In the genomic region with DNA sequence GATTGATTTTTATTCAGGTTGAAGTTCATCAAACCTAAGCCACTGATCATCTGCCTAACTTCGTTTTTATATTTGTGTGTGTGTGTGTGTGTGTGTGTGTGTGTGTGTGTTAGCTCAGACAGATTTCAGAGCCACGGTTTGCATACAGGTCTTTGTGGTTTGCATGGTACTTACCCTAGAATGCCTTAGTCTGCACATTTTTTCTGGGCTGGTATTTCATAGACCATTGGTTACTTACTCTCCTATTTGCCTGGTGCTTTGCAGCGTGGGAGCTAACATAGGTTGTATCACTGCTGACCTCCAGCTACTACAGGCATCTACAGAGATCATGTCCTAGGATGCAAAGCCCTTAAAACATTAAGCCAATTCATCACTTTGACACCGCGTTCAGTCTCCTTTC, we compare ENCODE assay signal across 26 mouse cellular contexts. TPM values are rescaled to one million over a fixed set of nuclear protein-coding genes. Genes with fewer than 3 reads are reported as not detected.
DNase-seq lines count a peak whose midpoint lies in the region; ATAC-seq and TF ChIP-seq lines count a peak whose summit lies in the region.
"Had no signal": no experiment of that assay in that cellular context is flagged by ENCODE, and none has a peak within 500 bp of the region (broad histone marks: within the 10 kb centered on the region; RNA-seq: fewer than 3 reads in every experiment).

No protein-coding gene starts in this region.

- dilution Hi-C loops in CH12.LX (cut with MboI; ENCODE audit: extremely low pct_ligation_motif_present, extremely low pct_unique_long_range_greater_than_20kb, low sequenced_read_pairs): no loop called here

- no peaks in the 10 kb centered on the region for H3K79me2 ChIP-seq in CH12.LX (replicated peaks; ENCODE audit: control insufficient read depth, extremely low read depth, insufficient read depth, poor library complexity, severe bottlenecking)

- in situ Hi-C loops in CH12.LX (cut with MboI; ENCODE audit: low pct_ligation_motif_present, low pct_unique_long_range_greater_than_20kb, low sequenced_read_pairs): no loop called here

- 35% methylated on average over 5 of the region's 5 CpGs for WGBS in kidney, adult 2 months
- WGBS in hindbrain, embryonic 14.5 days: 72% methylated on average over 5 of the region's 5 CpGs
- WGBS in midbrain, postnatal 0 days: 80% methylated on average over 5 of the region's 5 CpGs

- H3K4me1 ChIP-seq in kidney, adult 2 months (ENCODE audit: control insufficient read depth, insufficient read depth, low read length): peaks cover 11% of the 10 kb centered on the region; the same call in 1 of the 2 replicates
- peaks cover 0 to 13% of the 10 kb centered on the region in 2 experiments; a peak in 2 of 4 replicates for H3K4me1 ChIP-seq in CH12.LX (ENCODE audit: control insufficient read depth in 1 of 2, insufficient read depth in 2 of 2)
- H3K4me1 ChIP-seq in hindbrain, embryonic 14.5 days (replicated peaks; ENCODE audit: control insufficient read depth, insufficient read depth, low read length): peaks cover 35% of the 10 kb centered on the region
- peaks cover 23% of the 10 kb centered on the region; the same call in 1 of the 2 replicates for H3K4me1 ChIP-seq in midbrain, postnatal 0 days (ENCODE audit: insufficient read depth, low read length)

- no peak overlapping the region for H3K9ac ChIP-seq in CH12.LX (ENCODE audit: insufficient read depth, low read depth)
- H3K9ac ChIP-seq in hindbrain, embryonic 14.5 days: no peak overlapping the region
- H3K9ac ChIP-seq in midbrain, postnatal 0 days (replicated peaks; ENCODE audit: low read length, poor library complexity, severe bottlenecking): no peak overlapping the region
- H3K9ac ChIP-seq: embryonic facial prominence, embryonic 12.5 days; liver, embryonic 14.5 days had no signal

- ATAC-seq in hindbrain, embryonic 14.5 days (ENCODE audit: low FRiP score): no peak
- ATAC-seq in midbrain, postnatal 0 days (ENCODE audit: low FRiP score): no peak
- ATAC-seq: forebrain, embryonic 16.5 days had no signal

- no peak overlapping the region for H3K27ac ChIP-seq in kidney, adult 2 months (ENCODE audit: insufficient read depth, low read depth, low read length)
- H3K27ac ChIP-seq in CH12.LX (ENCODE audit: insufficient read depth, low read depth): no peak overlapping the region
- peak overlapping the region; percentile 61; the same call in 1 of the 2 replicates for H3K27ac ChIP-seq in hindbrain, embryonic 14.5 days
- H3K27ac ChIP-seq in midbrain, postnatal 0 days (ENCODE audit: low read depth, low read length): no peak overlapping the region
- H3K27ac ChIP-seq: forebrain, embryonic 10.5 days; gastrocnemius, adult 2 months; liver, embryonic 14.5 days had no signal

- no peaks in the 10 kb centered on the region for H3K9me3 ChIP-seq in CH12.LX (replicated peaks; ENCODE audit: low read length)
- H3K9me3 ChIP-seq in hindbrain, embryonic 14.5 days (ENCODE audit: control insufficient read depth, low read length): no peaks in the 10 kb centered on the region
- H3K9me3 ChIP-seq in midbrain, postnatal 0 days (ENCODE audit: low read length): no peaks in the 10 kb centered on the region
- H3K9me3 ChIP-seq: embryonic facial prominence, embryonic 12.5 days; forebrain, embryonic 10.5 days had no signal

- TF ChIP-seq CTCF in kidney, adult 2 months (conservative IDR thresholded peaks at IDR 0.05; ENCODE audit: insufficient read depth, insufficient read length, low read depth, low read length): no peak
- TF ChIP-seq CTCF in CH12.LX (conservative IDR thresholded peaks at IDR 0.05 in 1 of 2, IDR thresholded peaks at IDR 0.05 in 1 of 2; ENCODE audit: low read depth in 2 of 2, low read length in 2 of 2): no peak
- no peak for TF ChIP-seq CTCF in midbrain, postnatal 0 days (IDR thresholded peaks at IDR 0.05)

- no peak overlapping the region for H3K4me2 ChIP-seq in CH12.LX (ENCODE audit: insufficient read depth, low read depth, poor library complexity, severe bottlenecking)
- no peak overlapping the region for H3K4me2 ChIP-seq in hindbrain, embryonic 14.5 days (replicated peaks)
- no peak overlapping the region for H3K4me2 ChIP-seq in midbrain, postnatal 0 days (ENCODE audit: low read depth, low read length, poor library complexity, severe bottlenecking)
- H3K4me2 ChIP-seq: embryonic facial prominence, embryonic 12.5 days; heart, embryonic 11.5 days had no signal

- TF ChIP-seq RAD21 in CH12.LX (IDR thresholded peaks at IDR 0.05; ENCODE audit: low read depth, low read length): no peak

- DNase-seq in kidney, adult 2 months: peak; percentile 23
- DNase-seq in kidney, postnatal 10 days: no peak
- DNase-seq in kidney, postnatal 14 days: peak; percentile 17
- DNase-seq in kidney, adult 11 months: no peak
- DNase-seq in CH12.LX (ENCODE audit: extremely low read depth): peak; percentile 45
- no peak for DNase-seq in hindbrain, embryonic 14.5 days (ENCODE audit: low spot score)
- DNase-seq in midbrain, postnatal 0 days (ENCODE audit: low spot score): no peak
- no peak for DNase-seq in ovary, postnatal 36 days (ENCODE audit: low spot score)
- DNase-seq: adrenal gland, postnatal 10 days; cerebellum, adult 8-10 months; cerebellum, postnatal 25 days; gastrocnemius, adult 2 months; gastrocnemius, postnatal 36 days; heart, adult 18-20 months; heart, postnatal 4 days; liver; lung, adult 2 months; lung, postnatal 10 days; midbrain, embryonic 14.5 days; right cerebral cortex, postnatal 14 days; thymus, postnatal 4 days had no signal

- H3K4me3 ChIP-seq in kidney, adult 2 months (ENCODE audit: insufficient read depth, low read depth, low read length): no peak overlapping the region
- no peak overlapping the region for H3K4me3 ChIP-seq in CH12.LX (replicated peaks in 1 of 3; ENCODE audit: low read depth in 2 of 3, low read length in 2 of 3, poor library complexity in 1 of 3)
- no peak overlapping the region for H3K4me3 ChIP-seq in hindbrain, embryonic 14.5 days (replicated peaks; ENCODE audit: low read length)
- H3K4me3 ChIP-seq in midbrain, postnatal 0 days (ENCODE audit: low read depth, low read length): no peak overlapping the region
- H3K4me3 ChIP-seq: embryonic facial prominence, embryonic 12.5 days; forebrain, embryonic 10.5 days; gastrocnemius, adult 2 months had no signal

- no peak for TF ChIP-seq EP300 in CH12.LX (IDR thresholded peaks at IDR 0.05; ENCODE audit: low read length)

- H3K36me3 ChIP-seq in kidney, adult 2 months (ENCODE audit: control insufficient read depth, insufficient read depth, low read length): no peaks in the 10 kb centered on the region
- H3K36me3 ChIP-seq in CH12.LX (replicated peaks in 1 of 2; ENCODE audit: control insufficient read depth in 1 of 2, insufficient read depth in 1 of 2, low read length in 1 of 2): no peaks in the 10 kb centered on the region
- H3K36me3 ChIP-seq in hindbrain, embryonic 14.5 days (replicated peaks; ENCODE audit: control insufficient read depth, insufficient read depth): no peaks in the 10 kb centered on the region
- H3K36me3 ChIP-seq in midbrain, postnatal 0 days (ENCODE audit: insufficient read depth, low read length): no peaks in the 10 kb centered on the region
- H3K36me3 ChIP-seq: embryonic facial prominence, embryonic 12.5 days; forebrain, embryonic 10.5 days had no signal

- TF ChIP-seq POLR2A in kidney, adult 2 months (IDR thresholded peaks at IDR 0.05; ENCODE audit: low read depth, low read length): no peak
- TF ChIP-seq POLR2A in CH12.LX (IDR thresholded peaks at IDR 0.05; ENCODE audit: low read depth, low read length): no peak

- H3K27me3 ChIP-seq in kidney, adult 2 months (replicated peaks; ENCODE audit: control insufficient read depth, insufficient read depth, low read length): no peaks in the 10 kb centered on the region
- H3K27me3 ChIP-seq in CH12.LX (replicated peaks): no peaks in the 10 kb centered on the region
- no peaks in the 10 kb centered on the region for H3K27me3 ChIP-seq in hindbrain, embryonic 14.5 days (ENCODE audit: control insufficient read depth, insufficient read depth, low read length)
- no peaks in the 10 kb centered on the region for H3K27me3 ChIP-seq in midbrain, postnatal 0 days (ENCODE audit: insufficient read depth, low read length)
- H3K27me3 ChIP-seq: embryonic facial prominence, embryonic 12.5 days had no signal

TF ChIP-seq in CH12.LX, 34 proteins besides CTCF, POLR2A, EP300 and RAD21:
- TF ChIP-seq ZNF384 (IDR thresholded peaks at IDR 0.05; ENCODE audit: low read depth, low read length) (peak; percentile 36; the same call in 1 of the 2 replicates), MAFK (IDR thresholded peaks at IDR 0.05; ENCODE audit: insufficient replicate concordance, low read length) (peak; percentile 76), ELF1 (IDR thresholded peaks at IDR 0.05; ENCODE audit: low read depth, low read length) (no peak), MEF2A (IDR thresholded peaks at IDR 0.05; ENCODE audit: borderline replicate concordance, low read depth, low read length) (no peak), BHLHE40 (IDR thresholded peaks at IDR 0.05; ENCODE audit: low read depth, low read length) (0 out of 2 replicates have a peak, but pooled peaks have one; percentile 30)
TF ChIP-seq in CH12.LX: peak in this region for 3.

RNA-seq across cellular contexts. Expression of gene Ppm1h, which starts 33.7 kb away (rescaled TPM):
- 27.1 and 29.2 TPM in 2 replicates for polyA plus RNA-seq in kidney, adult 2 months (2012; rRNA removed)
- 1.3 and 1.7 TPM in 2 replicates for total RNA-seq in CH12.LX (2012; rRNA removed)
- 1.1 and 1.3 TPM in 2 replicates for total RNA-seq in CH12.LX (2014; rRNA removed)
- polyA plus RNA-seq in CH12.LX (2012; ENCODE audit: insufficient read length, low read depth): 1.2 and 2.2 TPM in 2 replicates
- polyA plus RNA-seq in hindbrain, embryonic 14.5 days (2014; fragmentation: Nextera tagmentation; extraction: Ambion mirVana): 30.4 and 34.3 TPM in 2 replicates
- 34.8 and 42.8 TPM in 2 replicates for total RNA-seq in midbrain, postnatal 0 days (2014; rRNA removed)
- polyA plus RNA-seq in midbrain, postnatal 0 days (2015; fragmentation: Nextera tagmentation; extraction: Ambion mirVana): 25.9 and 28.0 TPM in 2 replicates

Comparison
In these comparisons a context has a peak if more than half of its experiments do, and no peak if none do; other contexts are left out.
1. DNase-seq: peak in kidney, adult 2 months (single experiment), kidney, postnatal 14 days (single experiment) and CH12.LX (single experiment); none in kidney, postnatal 10 days (single experiment), kidney, adult 11 months (single experiment), hindbrain, embryonic 14.5 days (single experiment), midbrain, postnatal 0 days (single experiment) and ovary, postnatal 36 days (single experiment).